Comparison of ENCODE assay signal across 8 mouse cellular contexts in the genomic region with DNA sequence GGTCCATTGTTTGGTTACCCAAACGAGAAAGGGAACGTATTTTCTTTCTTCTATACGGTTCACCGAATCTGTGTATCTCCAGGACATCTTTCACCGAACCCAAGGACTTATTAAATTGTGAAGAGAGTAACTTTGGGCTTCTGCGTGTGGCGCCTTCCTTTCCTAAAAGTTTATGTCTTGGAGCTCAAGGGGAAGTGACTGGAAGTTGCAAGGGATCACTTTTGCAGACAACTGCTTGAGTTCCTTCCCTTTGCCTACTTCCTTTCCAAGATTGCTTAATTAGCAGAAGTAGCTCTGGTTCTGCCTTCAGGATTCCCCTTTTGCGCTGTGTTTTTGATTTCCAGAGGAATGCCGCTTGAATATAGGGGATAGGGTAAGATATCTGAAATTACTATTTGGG. TPM values are rescaled to one million over a fixed set of nuclear protein-coding genes. Genes with fewer than 3 reads are reported as not detected.
DNase-seq lines count a peak whose midpoint lies in the region; ATAC-seq and TF ChIP-seq lines count a peak whose summit lies in the region.

No protein-coding gene starts in this region.

- 3% methylated on average over 9 of the region's 9 CpGs for WGBS in kidney, adult 2 months
- WGBS in forebrain, embryonic 15.5 days, result 14% methylated on average over 9 of the region's 9 CpGs
- WGBS in midbrain, embryonic 13.5 days, result 11% methylated on average over 9 of the region's 9 CpGs

- peak; percentile 41 for DNase-seq in kidney, adult 2 months
- no peak for DNase-seq in kidney, postnatal 36 days
- DNase-seq in kidney, postnatal 14 days, result peak; percentile 29
- DNase-seq in Muller cell, postnatal 12 days (ENCODE audit: inconsistent ontology term), result no peak
- no peak for DNase-seq in urinary bladder, postnatal 36 days (ENCODE audit: low spot score in 2 of 2)
- no peak for DNase-seq in MN1 (ENCODE audit: low spot score)

- TF ChIP-seq POLR2A in kidney, adult 2 months (IDR thresholded peaks at IDR 0.05; ENCODE audit: low read depth, low read length), result no peak

- H3K27ac ChIP-seq in kidney, adult 2 months (ENCODE audit: insufficient read depth, low read depth, low read length), result peak overlapping the region; percentile 87
- H3K27ac ChIP-seq in forebrain, embryonic 15.5 days (replicated peaks), result peak overlapping the region; percentile 69; the same call in 1 of the 2 replicates
- peak overlapping the region; percentile 81; the same call in 1 of the 2 replicates for H3K27ac ChIP-seq in midbrain, embryonic 13.5 days

- H3K4me2 ChIP-seq in forebrain, embryonic 15.5 days (replicated peaks), result peak overlapping the region; percentile 78
- H3K4me2 ChIP-seq in midbrain, embryonic 13.5 days (replicated peaks), result peak overlapping the region; percentile 73

- H3K9ac ChIP-seq in forebrain, embryonic 15.5 days (replicated peaks), result peak overlapping the region; percentile 80
- peak overlapping the region; percentile 84 for H3K9ac ChIP-seq in midbrain, embryonic 13.5 days (replicated peaks)

- no peaks in the 10 kb centered on the region for H3K27me3 ChIP-seq in kidney, adult 2 months (replicated peaks; ENCODE audit: control insufficient read depth, insufficient read depth, low read length)
- no peaks in the 10 kb centered on the region for H3K27me3 ChIP-seq in forebrain, embryonic 15.5 days
- H3K27me3 ChIP-seq in midbrain, embryonic 13.5 days, result no peaks in the 10 kb centered on the region

- H3K4me1 ChIP-seq in kidney, adult 2 months (ENCODE audit: control insufficient read depth, insufficient read depth, low read length), result peaks cover 7% of the 10 kb centered on the region
- H3K4me1 ChIP-seq in forebrain, embryonic 15.5 days, result peaks cover 25% of the 10 kb centered on the region
- peaks cover 32% of the 10 kb centered on the region for H3K4me1 ChIP-seq in midbrain, embryonic 13.5 days (replicated peaks)

- H3K36me3 ChIP-seq in kidney, adult 2 months (ENCODE audit: control insufficient read depth, insufficient read depth, low read length), result no peaks in the 10 kb centered on the region
- H3K36me3 ChIP-seq in forebrain, embryonic 15.5 days, result no peaks in the 10 kb centered on the region
- peaks cover 5% of the 10 kb centered on the region; the same call in 1 of the 2 replicates for H3K36me3 ChIP-seq in midbrain, embryonic 13.5 days

- H3K9me3 ChIP-seq in forebrain, embryonic 15.5 days, result no peaks in the 10 kb centered on the region
- no peaks in the 10 kb centered on the region for H3K9me3 ChIP-seq in midbrain, embryonic 13.5 days

- TF ChIP-seq CTCF in kidney, adult 2 months (conservative IDR thresholded peaks at IDR 0.05; ENCODE audit: insufficient read depth, insufficient read length, low read depth, low read length), result no peak

- no peak for ATAC-seq in forebrain, embryonic 15.5 days (replicated peaks)
- ATAC-seq in midbrain, embryonic 13.5 days, result no peak

- peak overlapping the region; percentile 97 for H3K4me3 ChIP-seq in kidney, adult 2 months (ENCODE audit: insufficient read depth, low read depth, low read length)
- H3K4me3 ChIP-seq in forebrain, embryonic 15.5 days, result peak overlapping the region; percentile 67
- H3K4me3 ChIP-seq in midbrain, embryonic 13.5 days (replicated peaks), result peak overlapping the region; percentile 55

RNA-seq across cellular contexts. Expression of a gene that starts 0.9 kb away (rescaled TPM):
- polyA plus RNA-seq in kidney, adult 2 months (2012; rRNA removed), result 7.7 and 8.3 TPM in 2 replicates
- polyA plus RNA-seq in forebrain, embryonic 15.5 days (2015; fragmentation: Nextera tagmentation; extraction: Ambion mirVana), result 8.5 and 8.7 TPM in 2 replicates
- 8.4 and 9.1 TPM in 2 replicates for polyA plus RNA-seq in midbrain, embryonic 13.5 days (2015; fragmentation: Nextera tagmentation; extraction: Ambion mirVana)

Comparison
In these comparisons a context has a peak if more than half of its experiments do, and no peak if none do; other contexts are left out.
1. DNase-seq: peak in kidney, adult 2 months (single experiment) and kidney, postnatal 14 days (single experiment); none in kidney, postnatal 36 days (0 of 2), Muller cell, postnatal 12 days (single experiment), urinary bladder, postnatal 36 days (0 of 2) and MN1 (single experiment).
2. Peak in every context shown above with its lines, with median percentiles within 50 percentile points of each other: H3K27ac ChIP-seq and H3K4me3 ChIP-seq.